Mouse (Mus musculus) G1E (cell line): ENCODE measurements around the gene Cfap97.

Experiments used
- CTCF ChIP-seq: IDR thresholded peaks from 2 replicates; pipeline ENCODE4 v1.5.1; 2012; ENCODE audit warnings: low read depth, low read length, inconsistent platforms, mixed read lengths
- GATA1 ChIP-seq: IDR thresholded peaks from 2 replicates; pipeline ENCODE4 v1.6.1; 2012; ENCODE audit warnings: borderline replicate concordance, low read length, inconsistent platforms, mixed read lengths
- POLR2AphosphoS5 ChIP-seq: IDR thresholded peaks from 2 replicates; pipeline ENCODE4 v1.6.1; 2012; ENCODE audit warnings: low read depth, low read length, inconsistent platforms; ENCODE audit not compliant: insufficient replicate concordance
- TAL1 ChIP-seq: conservative IDR thresholded peaks from 2 replicates; pipeline ENCODE4 v1.6.1; 2012; ENCODE audit warnings: low read depth, low read length, inconsistent platforms, mixed read lengths

- TF ChIP-seq CTCF: no peak
- TF ChIP-seq POLR2AphosphoS5: no peak
- TF ChIP-seq TAL1: no peak
- TF ChIP-seq GATA1: no peak
Observed at GRCm38 (mm10) chr8:46225501-46225900, 73.9 kb downstream of the Cfap97 start.
